Mouse (Mus musculus) G1E (cell line): ENCODE results near the gene Gga1. TPM values are rescaled to one million over a fixed set of nuclear protein-coding genes. Genes with fewer than 3 reads are reported as not detected.

Experiments
- ATAC-seq: 2 replicates; pipeline ENCODE4 v1.8.0; 2016; ENCODE audit warnings: mild to moderate bottlenecking; ENCODE audit not compliant: insufficient number of reproducible peaks, poor library complexity, low FRiP score, severe bottlenecking; ENCODE audit errors: extremely low read depth
- DNase-seq: peaks from one replicate; pipeline ENCODE4 v3.0.0; 2012; ENCODE audit warnings: low spot score
- H3K27me3 ChIP-seq: 2 replicates; pipeline ENCODE4 v1.6.1; 2012; ENCODE audit warnings: mild to moderate bottlenecking, low read length, inconsistent platforms; ENCODE audit not compliant: insufficient read depth
- H3K36me3 ChIP-seq: replicated peaks from 2 replicates; pipeline ENCODE3; 2012; ENCODE audit warnings: mild to moderate bottlenecking, inconsistent platforms
- H3K4me1 ChIP-seq: 2 replicates; pipeline ENCODE4 v1.6.1; 2012; ENCODE audit warnings: low read depth, low read length, inconsistent platforms, mixed read lengths; ENCODE audit not compliant: insufficient read depth
- H3K4me3 ChIP-seq: 2 replicates; pipeline ENCODE4 v1.5.1; 2012; ENCODE audit warnings: low read depth, mild to moderate bottlenecking, inconsistent platforms, low read length, moderate library complexity, mixed read lengths
- H3K9me3 ChIP-seq: replicated peaks from 2 replicates; pipeline ENCODE4 v1.6.1; 2012; ENCODE audit warnings: inconsistent platforms
- CTCF ChIP-seq: IDR thresholded peaks from 2 replicates; pipeline ENCODE4 v1.5.1; 2012; ENCODE audit warnings: low read depth, low read length, inconsistent platforms, mixed read lengths
- GATA1 ChIP-seq: IDR thresholded peaks from 2 replicates; pipeline ENCODE4 v1.6.1; 2012; ENCODE audit warnings: borderline replicate concordance, low read length, inconsistent platforms, mixed read lengths
- GATA2 ChIP-seq: IDR thresholded peaks from 2 replicates; pipeline ENCODE4 v1.6.1; 2012; ENCODE audit warnings: low read depth, low read length, inconsistent platforms, borderline replicate concordance
- POLR2AphosphoS5 ChIP-seq: IDR thresholded peaks from 2 replicates; pipeline ENCODE4 v1.6.1; 2012; ENCODE audit warnings: low read depth, low read length, inconsistent platforms; ENCODE audit not compliant: insufficient replicate concordance
- TAL1 ChIP-seq: conservative IDR thresholded peaks from 2 replicates; pipeline ENCODE4 v1.6.1; 2012; ENCODE audit warnings: low read depth, low read length, inconsistent platforms, mixed read lengths
- polyA plus RNA-seq: library from polyadenylated mRNA; stranded (reverse); fragments of >175 nt; gene quantifications from 2 replicates; pipeline ENCODE4 v1.2.3, GENCODE M21; 2012
- total RNA-seq, 2 experiments: library from RNA; stranded (forward) in 1 of 2; stranded (reverse) in 1 of 2; fragments of 200-1000 nt in 1 of 2; fragments of >200 nt in 1 of 2; fragmentation: Nextera tagmentation in 1 of 2; gene quantifications; 2 replicates each; pipeline ENCODE4 v1.2.3; 2014 to 2017

Gga1 gene
- total and polyA plus RNA-seq, 3 experiments, result 10.0 to 158 (median 52.6) TPM

DNA sequence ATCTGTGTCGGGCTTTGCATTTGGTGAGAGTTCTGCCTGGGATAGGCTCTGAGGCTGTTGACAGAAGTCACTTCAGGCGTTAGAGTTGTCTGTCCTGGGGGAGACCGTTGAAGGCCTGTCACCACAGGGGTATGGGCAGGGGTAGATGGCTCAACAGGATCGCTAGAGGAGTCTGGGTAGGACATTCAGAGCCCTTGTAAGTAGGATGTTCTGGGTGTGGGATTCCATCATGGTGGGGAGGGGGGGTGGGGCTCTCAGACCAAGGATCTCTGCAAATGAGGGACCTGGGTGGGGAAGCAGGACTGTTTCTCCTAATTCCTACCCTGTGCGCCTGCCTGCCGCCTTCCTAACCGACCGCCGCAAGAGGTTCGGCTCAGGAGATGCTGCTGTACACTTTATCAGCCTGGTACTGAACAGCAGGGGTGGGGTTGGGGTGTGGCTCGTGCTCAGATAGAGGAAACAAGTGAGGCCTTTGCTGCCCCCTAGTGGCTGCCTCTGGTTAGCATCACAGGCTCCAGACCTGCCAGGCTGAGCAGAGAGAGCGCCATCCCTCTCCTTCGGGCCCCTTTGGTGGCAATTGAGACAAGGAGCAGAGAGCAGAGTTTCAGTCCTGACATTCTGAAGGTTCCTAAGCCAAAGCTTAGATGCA is 25.4 kb upstream of the Gga1 start:
- Histone ChIP-seq H3K36me3 (no peaks in the 10 kb centered on the region), H3K4me1 (peaks cover 17% of the 10 kb centered on the region), H3K4me3 (no peak overlapping the region), H3K27me3 (peaks cover 57% of the 10 kb centered on the region), H3K9me3 (no peaks in the 10 kb centered on the region)
- TF ChIP-seq POLR2AphosphoS5 (no peak), CTCF (peak; percentile 56)
- peak; percentile 75 for DNase-seq
- peak; percentile 63 for ATAC-seq

DNA sequence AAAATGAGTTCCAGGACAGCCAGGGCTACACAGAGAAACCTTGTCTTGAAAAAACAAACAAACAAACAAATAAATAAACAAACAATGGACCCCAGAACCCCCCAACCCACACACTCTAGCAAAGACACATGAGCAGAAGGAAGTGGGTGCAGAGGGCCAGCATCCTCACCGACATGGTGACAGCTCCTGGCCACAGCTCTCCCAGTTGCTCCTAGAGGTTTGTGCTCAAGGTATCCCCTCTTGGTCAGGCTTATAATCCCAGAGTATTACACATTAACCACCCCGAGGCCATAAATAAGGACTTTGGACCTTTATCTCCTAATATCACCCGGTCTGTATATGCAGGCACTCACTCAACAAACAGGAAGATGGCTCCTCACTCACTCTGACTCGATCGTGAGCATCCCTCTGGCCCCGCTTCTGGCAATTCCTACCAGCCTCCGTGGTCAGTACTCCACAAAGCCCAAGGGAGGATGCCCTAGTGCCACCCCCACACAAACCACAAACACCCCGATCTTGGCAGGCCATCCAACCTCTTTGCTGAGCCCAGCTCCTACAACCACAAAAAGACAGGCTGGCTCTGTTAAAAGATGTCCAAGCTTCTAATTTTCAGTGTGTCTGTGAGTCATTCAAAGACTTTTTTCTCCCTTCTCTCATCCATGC is 21.6 kb upstream of the Gga1 start, which contains the start of gene Lgals2:
Gene Lgals2, minus strand, starts transcription at position 227 of the 663 bp plus-strand sequence.
- DNase-seq (no peak), ATAC-seq (no peak)
- Histone ChIP-seq H3K36me3 (no peaks in the 10 kb centered on the region), H3K27me3 (peaks cover 60% of the 10 kb centered on the region), H3K9me3 (no peaks in the 10 kb centered on the region), H3K4me1 (peaks cover 30% of the 10 kb centered on the region), H3K4me3 (no peak within 1 kb of the TSS)
- TF ChIP-seq CTCF (no peak), GATA2 (no peak), POLR2AphosphoS5 (no peak), GATA1 (no peak), TAL1 (no peak)

- Histone ChIP-seq H3K36me3 (no peaks in the 10 kb centered on the region), H3K9me3 (no peaks in the 10 kb centered on the region), H3K4me1 (peaks cover 19% of the 10 kb centered on the region), H3K4me3 (no peak overlapping the region), H3K27me3 (peaks cover 64% of the 10 kb centered on the region)
- TF ChIP-seq GATA2 (no peak), CTCF (no peak), GATA1 (no peak), POLR2AphosphoS5 (no peak), TAL1 (no peak)
- DNase-seq, result no peak
- ATAC-seq, result no peak
These were observed 20.0 kb upstream of the Gga1 start for GRCm38 (mm10) chr15:78857009-78857408.

GRCm38 (mm10) chr15:78859311-78859710 is 17.7 kb upstream of the Gga1 start:
- H3K9me3 ChIP-seq, result no peaks in the 10 kb centered on the region
- ATAC-seq (no peak), DNase-seq (no peak)
- no peaks in the 10 kb centered on the region for H3K36me3 ChIP-seq
- H3K4me3 ChIP-seq, result no peak overlapping the region
- H3K4me1 ChIP-seq, result peaks cover 29% of the 10 kb centered on the region
- TF ChIP-seq TAL1, result no peak
- TF ChIP-seq GATA2, result no peak
- TF ChIP-seq CTCF, result no peak
- no peak for TF ChIP-seq GATA1
- no peak for TF ChIP-seq POLR2AphosphoS5
- H3K27me3 ChIP-seq, result peaks cover 64% of the 10 kb centered on the region

DNA sequence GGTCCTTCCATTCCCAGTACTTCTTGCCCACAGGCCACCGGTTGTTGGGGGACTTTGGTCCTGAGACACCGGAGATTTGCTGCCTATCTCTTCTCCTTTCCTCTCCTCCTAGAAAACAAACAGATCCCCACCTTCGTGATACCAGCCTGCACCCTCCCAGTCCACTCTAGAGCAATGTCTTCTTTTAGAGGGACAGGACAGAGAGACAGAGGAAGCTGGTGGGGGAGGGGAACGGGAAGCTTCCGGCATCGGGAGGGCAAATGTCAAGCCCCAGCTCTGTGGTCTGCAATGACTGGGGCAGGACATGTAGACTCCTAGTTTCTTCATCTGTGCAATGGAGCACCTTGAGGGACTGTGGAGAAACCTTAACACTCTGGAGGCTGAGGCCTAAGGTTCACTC is 17.3 kb upstream of the Gga1 start:
- peaks cover 61% of the 10 kb centered on the region for H3K27me3 ChIP-seq
- peaks cover 29% of the 10 kb centered on the region for H3K4me1 ChIP-seq
- ATAC-seq (no peak), DNase-seq (no peak)
- no peaks in the 10 kb centered on the region for H3K9me3 ChIP-seq
- no peak overlapping the region for H3K4me3 ChIP-seq
- no peaks in the 10 kb centered on the region for H3K36me3 ChIP-seq
- no peak for TF ChIP-seq GATA1
- no peak for TF ChIP-seq POLR2AphosphoS5
- no peak for TF ChIP-seq CTCF
- no peak for TF ChIP-seq TAL1
- TF ChIP-seq GATA2, result no peak

DNA sequence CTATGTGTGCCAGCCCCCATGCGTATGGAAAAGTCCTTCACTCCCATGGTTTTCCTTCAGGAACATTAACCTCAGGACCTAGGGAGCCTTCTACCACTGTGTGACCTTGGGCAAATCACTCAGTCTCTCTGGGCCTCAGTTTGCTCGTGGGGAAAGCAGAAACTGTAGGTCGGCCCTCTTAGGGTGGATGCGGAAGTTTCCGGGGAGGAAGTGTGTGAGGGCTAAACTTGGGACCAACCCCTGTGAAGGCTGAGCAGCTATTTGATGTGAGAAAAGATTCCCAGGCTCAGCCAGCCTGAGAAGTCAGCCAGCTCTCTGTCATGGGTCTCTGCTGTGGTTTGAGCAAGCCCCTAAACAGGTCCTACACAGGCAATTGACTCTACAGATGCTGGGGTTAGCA is 14.7 kb upstream of the Gga1 start:
- peaks cover 64% of the 10 kb centered on the region for H3K27me3 ChIP-seq
- H3K4me3 ChIP-seq, result no peak overlapping the region
- H3K9me3 ChIP-seq, result no peaks in the 10 kb centered on the region
- TF ChIP-seq POLR2AphosphoS5 (no peak), GATA2 (no peak), CTCF (no peak), GATA1 (no peak), TAL1 (no peak)
- peaks cover 24% of the 10 kb centered on the region for H3K4me1 ChIP-seq
- no peaks in the 10 kb centered on the region for H3K36me3 ChIP-seq
- no peak for DNase-seq
- ATAC-seq, result no peak
